Mouse (Mus musculus) C2C12 (cell line): ENCODE measurements around the gene Mst1.

Experiments
- CEBPB ChIP-seq: IDR thresholded peaks from one replicate; pipeline ENCODE4 v1.6.1; 2011; ENCODE audit warnings: low read depth, mild to moderate bottlenecking, control low read depth, moderate library complexity
- CTCF ChIP-seq: IDR thresholded peaks from one replicate; pipeline ENCODE4 v1.5.1; 2011; ENCODE audit not compliant: control insufficient read depth, insufficient read depth, insufficient read length
- FOSL1 ChIP-seq: IDR thresholded peaks from one replicate; pipeline ENCODE4 v1.8.0; 2011; ENCODE audit warnings: mild to moderate bottlenecking, low read length; ENCODE audit not compliant: poor library complexity, insufficient read depth, severe bottlenecking
- MAX ChIP-seq: IDR thresholded peaks from one replicate; pipeline ENCODE4 v1.6.1; 2011; ENCODE audit warnings: mild to moderate bottlenecking, control low read depth
- MYOD1 ChIP-seq: IDR thresholded peaks from one replicate; pipeline ENCODE4 v1.6.1; 2011; ENCODE audit warnings: low read depth; ENCODE audit not compliant: control insufficient read depth, insufficient read length
- MYOG ChIP-seq: IDR thresholded peaks from one replicate; pipeline ENCODE4 v1.6.1; 2011; ENCODE audit not compliant: control insufficient read depth, insufficient read length; ENCODE audit errors: extremely low read depth
- USF1 ChIP-seq: IDR thresholded peaks from one replicate; pipeline ENCODE4 v1.6.1; 2011; ENCODE audit warnings: low read depth, mild to moderate bottlenecking, control low read depth, moderate library complexity

GRCm38 (mm10) chr9:108069529-108069928, 10.7 kb upstream of the Mst1 start:
- TF ChIP-seq CTCF (no peak), MAX (no peak), USF1 (no peak), CEBPB (no peak), MYOG (no peak), FOSL1 (no peak), MYOD1 (no peak)
